Mouse (Mus musculus) embryonic fibroblast, embryonic 13.5 days (primary cell): ENCODE data around the gene 5031439G07Rik. TPM values are rescaled to one million over a fixed set of nuclear protein-coding genes. Genes with fewer than 3 reads are reported as not detected.
"Not testable (repeated sequence)": the region's sequence is repeated elsewhere in the genome, so short reads cannot be mapped to it uniquely, and the experiment has no call there.

Experiments used
- H3K27ac ChIP-seq: 2 replicates; pipeline ENCODE4 v1.5.1; 2012; ENCODE audit warnings: low read length, control low read depth, inconsistent platforms; ENCODE audit not compliant: insufficient read depth
- H3K4me1 ChIP-seq: 2 replicates; pipeline ENCODE4 v1.6.1; 2011; ENCODE audit warnings: low read length; ENCODE audit not compliant: control insufficient read depth, insufficient read depth
- H3K4me3 ChIP-seq: 2 replicates; pipeline ENCODE4 v1.5.1; 2011; ENCODE audit warnings: mild to moderate bottlenecking, control low read depth, low read length; ENCODE audit not compliant: insufficient read depth
- CTCF ChIP-seq: IDR thresholded peaks from 2 replicates; pipeline ENCODE4 v1.5.1; 2011; ENCODE audit warnings: mild to moderate bottlenecking, control low read depth, low read length, moderate library complexity, borderline replicate concordance; ENCODE audit not compliant: insufficient read depth
- POLR2A ChIP-seq: IDR thresholded peaks from 2 replicates; pipeline ENCODE4 v1.6.1; 2011; ENCODE audit warnings: low read depth, mild to moderate bottlenecking, control low read depth, low read length, moderate library complexity
- polyA plus RNA-seq: library from polyadenylated mRNA; stranded (reverse); fragments of >200 nt; gene quantifications from 2 replicates; pipeline ENCODE4 v1.2.4, GENCODE M21; 2011; ENCODE audit warnings: low read depth; ENCODE audit not compliant: missing spikeins, insufficient read length

5031439G07Rik gene
- polyA plus RNA-seq, 1 experiment: 23.5 TPM

DNA sequence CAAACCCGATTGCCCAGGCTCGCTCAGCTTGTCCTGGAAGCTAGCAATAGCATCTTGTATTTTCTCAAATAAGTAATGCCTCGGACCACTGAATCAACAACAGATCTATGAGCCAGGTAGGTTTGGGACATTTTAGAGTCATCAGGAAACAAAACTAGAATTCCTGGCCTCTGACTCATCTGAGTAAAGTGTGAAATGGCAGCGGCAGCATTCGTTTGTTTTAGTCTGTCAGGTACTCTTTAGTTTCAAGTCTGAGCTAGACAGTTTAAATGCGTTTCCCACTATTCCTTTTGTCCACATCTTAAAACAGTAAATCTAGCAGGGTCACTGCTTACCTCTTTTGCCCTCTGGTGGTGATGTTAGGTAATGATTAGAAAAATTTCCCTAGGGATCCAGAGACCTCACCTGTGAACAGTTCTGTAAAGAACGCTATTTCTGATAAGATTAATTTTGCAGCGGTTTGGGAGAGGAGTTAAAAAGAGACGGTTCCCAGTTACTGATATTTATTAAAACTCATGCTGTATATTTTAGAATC, 63.5 kb downstream of the 5031439G07Rik start:
- no peak for TF ChIP-seq POLR2A
- TF ChIP-seq CTCF: no peak
- Histone ChIP-seq H3K27ac (peak overlapping the region; percentile 25; the same call in 1 of the 2 replicates), H3K4me3 (peak overlapping the region; percentile 69), H3K4me1 (no peaks in the 10 kb centered on the region; the same call in 1 of the 2 replicates)

- H3K27ac ChIP-seq: peak overlapping the region; percentile 88
- H3K4me3 ChIP-seq: peak overlapping the region; percentile 69
- H3K4me1 ChIP-seq: no peaks in the 10 kb centered on the region; the same call in 1 of the 2 replicates
- TF ChIP-seq CTCF (no peak), POLR2A (no peak; the same call in 1 of the 2 replicates)
Measured at GRCm38 (mm10) chr15:84923508-84924181, 64.7 kb downstream of the 5031439G07Rik start.

GRCm38 (mm10) chr15:84922884-84923507, 65.4 kb downstream of the 5031439G07Rik start, which contains the start of gene Nup50:
Gene Nup50 (plus strand): TSS chr15:84923411.
- Histone ChIP-seq H3K4me1 (no peaks in the 10 kb centered on the region; the same call in 1 of the 2 replicates), H3K27ac (peak within 1 kb of the TSS; percentile 88), H3K4me3 (peak within 1 kb of the TSS; percentile 69)
- peak; percentile 92 for TF ChIP-seq POLR2A
- TF ChIP-seq CTCF: no peak

DNA sequence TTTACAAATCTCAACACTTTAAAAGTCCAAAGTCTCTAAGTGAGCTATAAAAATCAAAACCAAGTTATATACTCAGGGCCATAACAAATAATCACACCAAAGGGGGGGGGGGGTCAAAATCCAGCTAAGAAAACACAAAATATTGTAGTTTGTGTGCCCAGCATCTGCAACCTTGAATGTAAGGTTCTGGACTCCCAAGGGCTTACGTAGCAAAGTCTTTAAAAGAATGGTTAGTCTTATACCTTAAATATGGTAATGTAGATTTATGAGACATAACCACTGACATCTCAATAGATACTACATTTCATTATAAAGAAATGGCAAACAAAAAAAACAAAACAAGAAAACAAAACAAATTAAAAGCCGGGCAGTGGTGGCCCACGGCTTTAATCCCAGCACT, 68.4 kb downstream of the 5031439G07Rik start, which contains the start of gene Gm29666:
Gm29666 (minus strand) TSS at position 101 of the 400 bp plus-strand sequence.
- Histone ChIP-seq H3K27ac (no peak within 1 kb of the TSS), H3K4me3 (no peak within 1 kb of the TSS), H3K4me1 (no peaks in the 10 kb centered on the region; the same call in 1 of the 2 replicates)
- TF ChIP-seq CTCF: no peak
- no peak for TF ChIP-seq POLR2A

GRCm38 (mm10) chr15:84913201-84913600, 75.2 kb downstream of the 5031439G07Rik start:
- Histone ChIP-seq H3K4me1 (no peaks in the 10 kb centered on the region), H3K27ac (no peak overlapping the region), H3K4me3 (no peak overlapping the region)
- TF ChIP-seq POLR2A (no peak), CTCF (no peak)

GRCm38 (mm10) chr15:84903843-84904385, 84.4 kb downstream of the 5031439G07Rik start:
- TF ChIP-seq POLR2A (no peak), CTCF (no peak)
- Histone ChIP-seq H3K27ac (no peak overlapping the region), H3K4me3 (no peak overlapping the region), H3K4me1 (no peaks in the 10 kb centered on the region)

DNA sequence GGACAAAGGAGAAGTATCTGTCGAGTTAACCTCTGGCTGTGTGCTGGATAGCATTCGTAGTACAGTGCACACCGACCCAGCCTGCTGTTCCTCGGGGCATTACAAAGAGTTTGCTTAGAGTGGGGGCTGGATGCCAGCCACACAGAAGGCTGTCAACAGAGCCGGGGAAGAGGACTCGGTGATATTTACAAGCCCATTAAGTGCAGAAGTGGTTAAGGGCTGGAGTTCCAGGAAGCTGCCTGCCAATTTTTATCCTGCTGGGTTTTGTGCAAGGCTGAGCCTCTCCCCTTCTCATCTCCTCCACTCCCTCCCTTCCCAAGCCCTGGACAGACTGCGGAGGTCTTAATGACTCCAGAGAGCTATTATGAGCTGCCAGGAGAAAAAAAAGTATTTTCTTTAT, 90.3 kb downstream of the 5031439G07Rik start:
- no peak for TF ChIP-seq POLR2A
- TF ChIP-seq CTCF: no peak
- Histone ChIP-seq H3K4me1 (no peaks in the 10 kb centered on the region), H3K27ac (no peak overlapping the region), H3K4me3 (no peak overlapping the region)

DNA sequence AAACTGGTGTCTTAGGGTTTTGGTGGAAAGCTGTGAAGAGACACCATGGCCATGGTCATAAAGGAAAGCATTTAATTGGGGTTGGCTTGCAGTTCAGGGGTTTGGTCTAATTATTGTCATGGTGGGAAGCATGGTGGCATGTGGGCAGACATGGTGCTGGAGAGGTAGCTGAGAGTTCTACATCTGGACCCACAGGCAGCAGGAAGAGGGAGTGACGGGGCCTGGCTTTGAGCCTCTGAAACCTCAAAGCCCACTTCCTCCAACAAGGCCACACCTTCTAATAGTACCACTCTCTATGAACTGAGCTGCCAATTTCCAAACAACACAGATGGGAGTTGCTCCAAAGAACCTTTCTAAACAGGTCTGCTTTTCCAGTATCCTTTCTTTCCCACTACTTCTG, 91.7 kb downstream of the 5031439G07Rik start:
- TF ChIP-seq CTCF: no peak
- TF ChIP-seq POLR2A: no peak
- H3K27ac ChIP-seq: no peak overlapping the region
- H3K4me1 ChIP-seq: no peaks in the 10 kb centered on the region
- H3K4me3 ChIP-seq: no peak overlapping the region

DNA sequence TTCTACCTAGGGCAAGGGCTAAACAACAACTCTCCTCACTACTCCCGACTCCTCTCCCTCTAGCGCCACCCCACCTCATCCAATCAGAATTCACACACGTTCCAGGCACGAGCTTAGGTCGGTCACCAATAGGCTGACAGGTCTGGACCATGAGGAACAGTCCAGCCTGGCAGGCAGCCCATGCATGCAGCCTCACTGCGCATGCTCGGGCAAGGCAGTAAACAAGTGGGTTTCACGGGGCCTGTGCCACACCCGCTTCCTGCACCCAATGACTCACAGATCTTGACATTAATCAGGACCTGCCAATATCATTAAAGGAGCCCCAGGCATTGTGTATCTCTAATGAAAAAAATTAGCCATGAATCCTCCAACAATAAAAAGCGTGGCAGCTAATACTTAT, 92.1 kb downstream of the 5031439G07Rik start:
- not testable (repeated sequence) for H3K4me3 ChIP-seq, H3K4me1 ChIP-seq, H3K27ac ChIP-seq

Other genes starting within 250 kb of the 5031439G07Rik start
- gene Phf21b, start 132.5 kb downstream of the 5031439G07Rik start, polyA plus RNA-seq: 0.90 TPM in 1 of 2 replicates, not detected in the other
- 0.07 and 0.28 TPM in 2 replicates for gene Gm29666, start 68.5 kb downstream of the 5031439G07Rik start, polyA plus RNA-seq
- 45.7 and 47.9 TPM in 2 replicates for gene Nup50, start 65.1 kb downstream of the 5031439G07Rik start, polyA plus RNA-seq
- gene Upk3a, start 28.6 kb upstream of the 5031439G07Rik start, polyA plus RNA-seq: not detected in 2 replicates
- gene Fam118a, start 40.4 kb upstream of the 5031439G07Rik start, polyA plus RNA-seq: 21.1 and 28.6 TPM in 2 replicates
- 0.18 and 0.53 TPM in 2 replicates for gene Smc1b, start 143.4 kb upstream of the 5031439G07Rik start, polyA plus RNA-seq
- gene Ribc2, start 143.5 kb upstream of the 5031439G07Rik start, polyA plus RNA-seq: 0.49 TPM in 1 of 2 replicates, not detected in the other
- gene Fbln1, start 217.4 kb upstream of the 5031439G07Rik start, polyA plus RNA-seq: 46.2 and 92.8 TPM in 2 replicates